Mouse (Mus musculus) MEL (cell line): ENCODE measurements at regions not wholly inside any gene's neighbourhood (a gene's known extent, or its start where the extent isn't known, plus 50 kb on each side); places are given as distances from the start of the nearest gene placed in this dataset.

Experiments
- DNase-seq: peaks from one replicate; pipeline ENCODE4 v3.0.0; 2011; ENCODE audit warnings: low read depth, low spot score
- H3K27ac ChIP-seq: 2 replicates; pipeline ENCODE4 v1.5.1; 2012; ENCODE audit warnings: low read depth, mild to moderate bottlenecking, control low read depth, low read length, moderate library complexity; ENCODE audit not compliant: control insufficient read depth
- H3K27me3 ChIP-seq, 2 experiments: fragments of 150-350 bp in 1 of 2; sonication (generic) in 1 of 2; 2 replicates each; pipeline ENCODE4 v1.6.1; 2012; ENCODE audit warnings: low read length in 2 of 2, mild to moderate bottlenecking in 2 of 2, improper control_type of control experiment in 1 of 2, moderate library complexity in 1 of 2; ENCODE audit not compliant: insufficient read depth in 2 of 2, control insufficient read depth in 1 of 2
- H3K36me3 ChIP-seq, 2 experiments: 2 replicates each; pipeline ENCODE4 v1.6.1; 2012 to 2014; ENCODE audit warnings: low read length in 2 of 2, improper control_type of control experiment in 1 of 2, inconsistent platforms in 1 of 2, mild to moderate bottlenecking in 1 of 2; ENCODE audit not compliant: insufficient read depth in 2 of 2, control insufficient read depth in 1 of 2
- H3K4me1 ChIP-seq, 2 experiments: fragments of 150-350 bp in 1 of 2; sonication (generic) in 1 of 2; 2 replicates each; pipeline ENCODE4 v1.6.1; 2012; ENCODE audit warnings: low read length in 2 of 2, improper control_type of control experiment in 1 of 2, mild to moderate bottlenecking in 1 of 2; ENCODE audit not compliant: insufficient read depth in 2 of 2, control insufficient read depth in 1 of 2
- H3K4me3 ChIP-seq, 2 experiments: fragments of 150-350 bp in 1 of 2; sonication (generic) in 1 of 2; 2 replicates each; pipeline ENCODE4 v1.5.1; 2012; ENCODE audit warnings: low read depth in 2 of 2, low read length in 2 of 2, mild to moderate bottlenecking in 2 of 2, moderate library complexity in 2 of 2, control low read depth in 1 of 2, improper control_type of control experiment in 1 of 2; ENCODE audit not compliant: control insufficient read depth in 1 of 2, insufficient read depth in 1 of 2
- H3K79me2 ChIP-seq: 2 replicates; pipeline ENCODE4 v1.6.1; 2012; ENCODE audit warnings: mild to moderate bottlenecking, low read length, moderate library complexity; ENCODE audit not compliant: control insufficient read depth, poor library complexity, insufficient read depth
- H3K9ac ChIP-seq: 2 replicates; pipeline ENCODE4 v1.6.1; 2012; ENCODE audit warnings: low read depth, mild to moderate bottlenecking, control low read depth, low read length, moderate library complexity; ENCODE audit not compliant: control insufficient read depth, poor library complexity, severe bottlenecking
- H3K9me3 ChIP-seq: fragments of 150-350 bp; sonication (generic); replicated peaks from 2 replicates; pipeline ENCODE4 v1.6.1; 2012; ENCODE audit warnings: mild to moderate bottlenecking, low read length, improper control_type of control experiment, moderate library complexity; ENCODE audit not compliant: insufficient read depth
- CTCF ChIP-seq, 3 experiments: IDR thresholded peaks in 2 of 3; conservative IDR thresholded peaks in 1 of 3; 2 replicates each; pipeline ENCODE4 v1.5.1; 2011 to 2012; ENCODE audit warnings: low read length in 3 of 3, low read depth in 2 of 3, mild to moderate bottlenecking in 2 of 3, improper control_type of control experiment in 1 of 3, inconsistent platforms in 1 of 3, mixed read lengths in 1 of 3, moderate library complexity in 1 of 3; ENCODE audit not compliant: control insufficient read depth in 1 of 3, insufficient read depth in 1 of 3, poor library complexity in 1 of 3, severe bottlenecking in 1 of 3
- GATA1 ChIP-seq: IDR thresholded peaks from 2 replicates; pipeline ENCODE4 v1.6.1; 2011; ENCODE audit warnings: low read depth, low read length, improper control_type of control experiment
- HCFC1 ChIP-seq: IDR thresholded peaks from 2 replicates; pipeline ENCODE4 v1.6.1; 2012; ENCODE audit warnings: low read depth, mild to moderate bottlenecking, inconsistent platforms, low read length, improper control_type of control experiment, moderate library complexity
- MAX ChIP-seq: IDR thresholded peaks from 2 replicates; pipeline ENCODE4 v1.6.1; 2011; ENCODE audit warnings: low read length, improper control_type of control experiment
- MYB ChIP-seq: IDR thresholded peaks from 2 replicates; pipeline ENCODE4 v1.6.1; 2011; ENCODE audit warnings: mild to moderate bottlenecking, low read depth, low read length, improper control_type of control experiment
- MYC ChIP-seq: IDR thresholded peaks from 2 replicates; pipeline ENCODE4 v1.6.1; 2011; ENCODE audit warnings: low read depth, mild to moderate bottlenecking, low read length, improper control_type of control experiment, moderate library complexity
- POLR2A ChIP-seq, 2 experiments: IDR thresholded peaks; 2 replicates each; pipeline ENCODE4 v1.6.1; 2011 to 2012; ENCODE audit warnings: low read length in 2 of 2, mild to moderate bottlenecking in 2 of 2, control low read depth in 1 of 2, improper control_type of control experiment in 1 of 2, low read depth in 1 of 2, moderate library complexity in 1 of 2; ENCODE audit not compliant: control insufficient read depth in 1 of 2, insufficient read depth in 1 of 2, poor library complexity in 1 of 2
- POLR2AphosphoS2 ChIP-seq: IDR thresholded peaks from 2 replicates; pipeline ENCODE4 v1.6.1; 2011; ENCODE audit warnings: low read length, improper control_type of control experiment
- RAD21 ChIP-seq: IDR thresholded peaks from 2 replicates; pipeline ENCODE4 v1.6.1; 2011; ENCODE audit warnings: mild to moderate bottlenecking, low read depth, low read length, improper control_type of control experiment
- RCOR1 ChIP-seq: IDR thresholded peaks from 2 replicates; pipeline ENCODE4 v1.6.1; 2012; ENCODE audit warnings: low read depth, mild to moderate bottlenecking, inconsistent platforms, low read length, improper control_type of control experiment
- SMC3 ChIP-seq: IDR thresholded peaks from 2 replicates; pipeline ENCODE4 v1.6.1; 2011; ENCODE audit warnings: low read depth, low read length, improper control_type of control experiment
- TBP ChIP-seq: IDR thresholded peaks from 2 replicates; pipeline ENCODE4 v1.8.0; 2011; ENCODE audit warnings: low read depth, low read length, improper control_type of control experiment
- TCF12 ChIP-seq: IDR thresholded peaks from 2 replicates; pipeline ENCODE4 v1.6.1; 2014; ENCODE audit warnings: low read depth, mild to moderate bottlenecking, inconsistent platforms, low read length, improper control_type of control experiment, moderate library complexity
- USF2 ChIP-seq, 2 experiments: IDR thresholded peaks; 2 replicates each; pipeline ENCODE4 v1.6.1; 2011 to 2012; ENCODE audit warnings: improper control_type of control experiment in 2 of 2, low read length in 2 of 2, borderline replicate concordance in 1 of 2, inconsistent platforms in 1 of 2, low read depth in 1 of 2, mild to moderate bottlenecking in 1 of 2; ENCODE audit not compliant: insufficient read depth in 1 of 2
- ZMIZ1 ChIP-seq: IDR thresholded peaks from 2 replicates; pipeline ENCODE4 v1.6.1; 2012; ENCODE audit warnings: low read depth, mild to moderate bottlenecking, inconsistent platforms, low read length, improper control_type of control experiment, moderate library complexity
- ZNF384 ChIP-seq: IDR thresholded peaks from 2 replicates; pipeline ENCODE4 v1.6.1; 2012; ENCODE audit warnings: low read depth, mild to moderate bottlenecking, inconsistent platforms, low read length, improper control_type of control experiment

- Histone ChIP-seq H3K36me3 (no peaks in the 10 kb centered on the region), H3K9me3 (no peaks in the 10 kb centered on the region), H3K9ac (no peak overlapping the region), H3K79me2 (no peaks in the 10 kb centered on the region), H3K27me3 (no peaks in the 10 kb centered on the region), H3K27ac (no peak overlapping the region), H3K4me3 (no peak overlapping the region), H3K4me1 (no peaks in the 10 kb centered on the region)
- TF ChIP-seq POLR2A (IDR thresholded peaks at IDR 0.05; ENCODE audit: control insufficient read depth in 1 of 2, insufficient read depth in 1 of 2, low read depth in 1 of 2, low read length in 2 of 2, poor library complexity in 1 of 2) (no peak), RCOR1 (no peak), MYC (no peak), MAX (no peak), ZMIZ1 (no peak)
- no peak for DNase-seq
Observed at GRCm38 (mm10) chr13:118603474-118603873, 66.1 kb upstream of the Fgf10 start.

GRCm38 (mm10) chr13:118596856-118597255 is 72.7 kb upstream of the Fgf10 start:
- peak; percentile 25 for DNase-seq
- Histone ChIP-seq H3K27me3 (no peaks in the 10 kb centered on the region), H3K4me1 (no peaks in the 10 kb centered on the region), H3K9me3 (no peaks in the 10 kb centered on the region), H3K27ac (no peak overlapping the region), H3K36me3 (no peaks in the 10 kb centered on the region), H3K79me2 (no peaks in the 10 kb centered on the region), H3K9ac (no peak overlapping the region), H3K4me3 (no peak overlapping the region)
- TF ChIP-seq CTCF (IDR thresholded peaks at IDR 0.05 in 2 of 3, conservative IDR thresholded peaks at IDR 0.05 in 1 of 3; ENCODE audit: control insufficient read depth in 1 of 3, insufficient read depth in 1 of 3, low read depth in 2 of 3, low read length in 3 of 3, poor library complexity in 1 of 3, severe bottlenecking in 1 of 3) (peak; percentile 19 to 54 (median 46); a peak in 5 of 6 replicates), TBP (no peak), GATA1 (no peak), ZNF384 (no peak), SMC3 (peak; percentile 55), RAD21 (peak; percentile 33)

- TF ChIP-seq TCF12 (no peak), MYB (no peak), POLR2AphosphoS2 (no peak), HCFC1 (no peak), USF2 (IDR thresholded peaks at IDR 0.05; ENCODE audit: borderline replicate concordance in 1 of 2, insufficient read depth in 1 of 2, low read depth in 1 of 2, low read length in 2 of 2) (no peak)
- Histone ChIP-seq H3K36me3 (no peaks in the 10 kb centered on the region), H3K27ac (no peak overlapping the region), H3K9ac (no peak overlapping the region), H3K79me2 (no peaks in the 10 kb centered on the region), H3K4me3 (no peak overlapping the region), H3K9me3 (no peaks in the 10 kb centered on the region), H3K4me1 (no peaks in the 10 kb centered on the region), H3K27me3 (no peaks in the 10 kb centered on the region)
- DNase-seq, result no peak
Observed at GRCm38 (mm10) chr13:118596218-118596795, 73.3 kb upstream of the Fgf10 start.
